Mouse (Mus musculus): Measurements from ENCODE around the gene Vwa3b.

DNA sequence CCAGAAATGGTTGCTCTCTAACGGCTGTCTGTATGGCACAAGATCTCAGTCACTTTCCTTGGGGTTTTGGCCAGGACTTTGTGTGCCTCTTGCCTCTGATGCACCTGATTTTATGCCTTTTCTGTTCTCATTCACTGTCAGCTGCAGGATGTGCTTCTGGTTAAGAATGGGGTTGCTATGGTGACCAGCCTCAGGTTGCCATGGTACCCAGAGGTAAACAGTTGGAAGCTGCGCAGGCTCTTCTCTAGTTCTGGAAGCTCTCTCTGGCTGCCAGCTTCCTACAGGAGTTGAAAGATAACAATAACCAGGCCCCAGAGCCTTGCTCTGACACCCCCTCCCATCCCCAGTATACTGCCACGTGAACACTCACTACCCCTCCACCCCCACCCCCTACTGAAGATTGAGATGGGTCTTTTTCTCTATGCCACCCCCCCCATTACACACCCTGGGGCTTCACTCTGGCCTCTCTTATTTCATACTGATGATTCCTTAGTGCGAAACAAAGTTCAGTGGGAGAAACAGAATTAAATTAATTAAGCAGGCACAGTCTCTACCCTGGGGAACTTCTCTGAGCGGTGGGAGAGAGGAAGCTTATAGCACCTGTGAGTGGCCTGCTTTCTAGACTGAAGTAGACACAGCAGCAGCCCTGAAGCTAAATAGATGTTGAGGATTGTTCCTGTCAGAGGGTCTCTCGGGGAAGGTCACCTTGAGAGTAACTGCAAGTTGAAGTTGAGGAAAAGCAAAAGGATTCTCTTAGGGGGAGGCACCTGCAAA, 193.9 kb downstream of the Vwa3b start:
- TF ChIP-seq POLR2A (IDR thresholded peaks at IDR 0.05; ENCODE audit: borderline replicate concordance, control insufficient read depth, low read depth, low read length) (no peak), CTCF (IDR thresholded peaks at IDR 0.05; ENCODE audit: control insufficient read depth, insufficient read depth, low read length) (no peak)

All from bone marrow, adult 2 months (tissue).